Mouse (Mus musculus) myocyte (in vitro differentiated cells): ENCODE measurements around the gene Add3.

Experiments
- CEBPB ChIP-seq: IDR thresholded peaks from 2 replicates; pipeline ENCODE4 v1.6.1; 2011; ENCODE audit warnings: mild to moderate bottlenecking, moderate library complexity; ENCODE audit not compliant: poor library complexity, insufficient read depth, severe bottlenecking
- MAX ChIP-seq: IDR thresholded peaks from one replicate; pipeline ENCODE4 v1.6.1; 2011; ENCODE audit warnings: low read depth, mild to moderate bottlenecking, control low read depth
- MYOD1 ChIP-seq, 3 experiments: IDR thresholded peaks; one replicate each; pipeline ENCODE4 v1.6.1; 2011; ENCODE audit warnings: control low read depth in 2 of 3, low read depth in 2 of 3, mild to moderate bottlenecking in 2 of 3, moderate library complexity in 1 of 3; ENCODE audit not compliant: insufficient read length in 2 of 3, control insufficient read depth in 1 of 3
- MYOG ChIP-seq, 3 experiments: IDR thresholded peaks; one replicate each; pipeline ENCODE4 v1.6.1; 2011; ENCODE audit warnings: control low read depth in 2 of 3, low read depth in 2 of 3, mild to moderate bottlenecking in 2 of 3; ENCODE audit not compliant: insufficient read length in 2 of 3, control insufficient read depth in 1 of 3, insufficient read depth in 1 of 3
- POLR2A ChIP-seq: IDR thresholded peaks from one replicate; pipeline ENCODE4 v1.6.1; 2011; ENCODE audit warnings: low read depth, mild to moderate bottlenecking, control low read depth, moderate library complexity; ENCODE audit not compliant: insufficient read length
- POLR2AphosphoS2 ChIP-seq: IDR thresholded peaks from one replicate; pipeline ENCODE4 v1.6.1; 2011; ENCODE audit warnings: low read depth, control low read depth; ENCODE audit not compliant: insufficient read length
- TCF12 ChIP-seq: IDR thresholded peaks from one replicate; pipeline ENCODE4 v1.6.1; 2011; ENCODE audit warnings: mild to moderate bottlenecking, control low read depth; ENCODE audit not compliant: poor library complexity, insufficient read depth, severe bottlenecking
- TCF3 ChIP-seq: IDR thresholded peaks from one replicate; pipeline ENCODE4 v1.6.1; 2011; ENCODE audit warnings: low read depth, control low read depth; ENCODE audit not compliant: insufficient read length
- USF1 ChIP-seq: IDR thresholded peaks from one replicate; pipeline ENCODE4 v1.6.1; 2011; ENCODE audit warnings: low read depth, mild to moderate bottlenecking, control low read depth, moderate library complexity

- TF ChIP-seq MYOG (IDR thresholded peaks at IDR 0.05; ENCODE audit: control insufficient read depth in 1 of 3, insufficient read depth in 1 of 3, insufficient read length in 2 of 3, low read depth in 2 of 3) = no peak
- no peak for TF ChIP-seq POLR2A
- TF ChIP-seq TCF12 = no peak
- TF ChIP-seq CEBPB = no peak
- TF ChIP-seq MAX = no peak
- TF ChIP-seq USF1 = no peak
- no peak for TF ChIP-seq MYOD1 (IDR thresholded peaks at IDR 0.05; ENCODE audit: control insufficient read depth in 1 of 3, insufficient read length in 2 of 3, low read depth in 2 of 3)
- no peak for TF ChIP-seq TCF3
- no peak for TF ChIP-seq POLR2AphosphoS2
Measured at GRCm38 (mm10) chr19:53206986-53207385, 66.7 kb downstream of the Add3 start.
